Mouse (Mus musculus): ENCODE data around the gene Myo1b. TPM values are rescaled to one million over a fixed set of nuclear protein-coding genes. Genes with fewer than 3 reads are reported as not detected.

The Myo1b gene
- polyA plus RNA-seq, 1 experiment from 2014 or later: 117 TPM

- no peaks in the 10 kb centered on the region for H3K4me1 ChIP-seq (ENCODE audit: insufficient read depth)
- DNase-seq: peak; percentile 59
- H3K9me3 ChIP-seq (ENCODE audit: low read depth, low read length): no peaks in the 10 kb centered on the region
- H3K27me3 ChIP-seq (ENCODE audit: insufficient read depth, low read length): no peaks in the 10 kb centered on the region
- ATAC-seq (ENCODE audit: insufficient read depth): peak; percentile 35; the same call in 1 of the 2 replicates
- H3K4me3 ChIP-seq (ENCODE audit: low read depth, low read length): no peak overlapping the region
- H3K9ac ChIP-seq: no peak overlapping the region
- H3K36me3 ChIP-seq (ENCODE audit: insufficient read depth): peaks cover 47% of the 10 kb centered on the region
- WGBS: 16% methylated on average over 12 of the region's 12 CpGs
- no peak for TF ChIP-seq CTCF (IDR thresholded peaks at IDR 0.05; ENCODE audit: low read depth)
- H3K27ac ChIP-seq (ENCODE audit: low read depth): no peak overlapping the region
- no peak overlapping the region for H3K4me2 ChIP-seq
These were observed 168.4 kb downstream of the Myo1b start for GRCm38 (mm10) chr1:51747494-51747893.

- Histone ChIP-seq H3K9me3 (ENCODE audit: low read depth, low read length) (no peaks in the 10 kb centered on the region), H3K27me3 (ENCODE audit: insufficient read depth, low read length) (no peaks in the 10 kb centered on the region), H3K4me3 (ENCODE audit: low read depth, low read length) (no peak overlapping the region), H3K4me1 (ENCODE audit: insufficient read depth) (no peaks in the 10 kb centered on the region), H3K4me2 (no peak overlapping the region), H3K36me3 (ENCODE audit: insufficient read depth) (peaks cover 42% of the 10 kb centered on the region), H3K9ac (no peak overlapping the region), H3K27ac (ENCODE audit: low read depth) (no peak overlapping the region)
- ATAC-seq (ENCODE audit: insufficient read depth) (no peak), DNase-seq (no peak)
- 92% methylated on average over 15 of the region's 15 CpGs for WGBS
- TF ChIP-seq CTCF (IDR thresholded peaks at IDR 0.05; ENCODE audit: low read depth): no peak
These were observed 169.1 kb downstream of the Myo1b start for GRCm38 (mm10) chr1:51746711-51747240.

- no peaks in the 10 kb centered on the region for H3K4me1 ChIP-seq (ENCODE audit: insufficient read depth)
- WGBS: 95% methylated on average over 3 of the region's 3 CpGs
- TF ChIP-seq CTCF (IDR thresholded peaks at IDR 0.05; ENCODE audit: low read depth): no peak
- no peak overlapping the region for H3K9ac ChIP-seq
- ATAC-seq (ENCODE audit: insufficient read depth) (no peak), DNase-seq (no peak)
- H3K9me3 ChIP-seq (ENCODE audit: low read depth, low read length): no peaks in the 10 kb centered on the region
- peaks cover 25% of the 10 kb centered on the region for H3K36me3 ChIP-seq (ENCODE audit: insufficient read depth)
- no peak overlapping the region for H3K27ac ChIP-seq (ENCODE audit: low read depth)
- no peak overlapping the region for H3K4me3 ChIP-seq (ENCODE audit: low read depth, low read length)
- no peak overlapping the region for H3K4me2 ChIP-seq
- no peaks in the 10 kb centered on the region for H3K27me3 ChIP-seq (ENCODE audit: insufficient read depth, low read length)
These were observed 172.0 kb downstream of the Myo1b start for GRCm38 (mm10) chr1:51743756-51744425.

GRCm38 (mm10) chr1:51742586-51742985 is 173.3 kb downstream of the Myo1b start:
- no peak overlapping the region for H3K4me2 ChIP-seq
- H3K9ac ChIP-seq: no peak overlapping the region
- DNase-seq (no peak), ATAC-seq (ENCODE audit: insufficient read depth) (no peak)
- no peaks in the 10 kb centered on the region for H3K27me3 ChIP-seq (ENCODE audit: insufficient read depth, low read length)
- peaks cover 18% of the 10 kb centered on the region for H3K36me3 ChIP-seq (ENCODE audit: insufficient read depth)
- no peak overlapping the region for H3K4me3 ChIP-seq (ENCODE audit: low read depth, low read length)
- H3K4me1 ChIP-seq (ENCODE audit: insufficient read depth): no peaks in the 10 kb centered on the region
- no peak overlapping the region for H3K27ac ChIP-seq (ENCODE audit: low read depth)
- no peak for TF ChIP-seq CTCF (IDR thresholded peaks at IDR 0.05; ENCODE audit: low read depth)
- WGBS: 100% methylated on average over 1 of the region's 1 CpGs
- H3K9me3 ChIP-seq (ENCODE audit: low read depth, low read length): no peaks in the 10 kb centered on the region

- no peak overlapping the region for H3K4me3 ChIP-seq (ENCODE audit: low read depth, low read length)
- TF ChIP-seq CTCF (IDR thresholded peaks at IDR 0.05; ENCODE audit: low read depth): no peak
- 0 out of 2 replicates have a peak, but pooled peaks cover 8% of the 10 kb centered on the region for H3K36me3 ChIP-seq (ENCODE audit: insufficient read depth)
- H3K9me3 ChIP-seq (ENCODE audit: low read depth, low read length): no peaks in the 10 kb centered on the region
- no peaks in the 10 kb centered on the region for H3K4me1 ChIP-seq (ENCODE audit: insufficient read depth)
- 63% methylated on average over 10 of the region's 10 CpGs for WGBS
- H3K9ac ChIP-seq: no peak overlapping the region
- no peak overlapping the region for H3K27ac ChIP-seq (ENCODE audit: low read depth)
- ATAC-seq (ENCODE audit: insufficient read depth): no peak
- no peak overlapping the region for H3K4me2 ChIP-seq
- H3K27me3 ChIP-seq (ENCODE audit: insufficient read depth, low read length): no peaks in the 10 kb centered on the region
- no peak for DNase-seq
These were observed 175.1 kb downstream of the Myo1b start for GRCm38 (mm10) chr1:51740626-51741231.

GRCm38 (mm10) chr1:51739252-51739852 is 176.5 kb downstream of the Myo1b start:
- H3K27me3 ChIP-seq (ENCODE audit: insufficient read depth, low read length): no peaks in the 10 kb centered on the region
- H3K27ac ChIP-seq (ENCODE audit: low read depth): no peak overlapping the region
- H3K4me3 ChIP-seq (ENCODE audit: low read depth, low read length): no peak overlapping the region
- TF ChIP-seq CTCF (IDR thresholded peaks at IDR 0.05; ENCODE audit: low read depth): no peak
- H3K9ac ChIP-seq: no peak overlapping the region
- no peak overlapping the region for H3K4me2 ChIP-seq
- H3K36me3 ChIP-seq (ENCODE audit: insufficient read depth): 0 out of 2 replicates have a peak, but pooled peaks cover 1% of the 10 kb centered on the region
- ATAC-seq (ENCODE audit: insufficient read depth): no peak
- no peaks in the 10 kb centered on the region for H3K9me3 ChIP-seq (ENCODE audit: low read depth, low read length)
- no peaks in the 10 kb centered on the region for H3K4me1 ChIP-seq (ENCODE audit: insufficient read depth)
- WGBS: 32% methylated on average over 5 of the region's 5 CpGs
- DNase-seq: no peak

GRCm38 (mm10) chr1:51736822-51737221 is 179.0 kb downstream of the Myo1b start:
- no peak for TF ChIP-seq CTCF (IDR thresholded peaks at IDR 0.05; ENCODE audit: low read depth)
- no peak overlapping the region for H3K4me3 ChIP-seq (ENCODE audit: low read depth, low read length)
- no peak overlapping the region for H3K4me2 ChIP-seq
- no peaks in the 10 kb centered on the region for H3K36me3 ChIP-seq (ENCODE audit: insufficient read depth)
- WGBS: 39% methylated on average over 2 of the region's 2 CpGs
- DNase-seq (no peak), ATAC-seq (ENCODE audit: insufficient read depth) (0 out of 2 replicates have a peak, but pooled peaks have one; percentile 21)
- H3K9ac ChIP-seq: no peak overlapping the region
- no peak overlapping the region for H3K27ac ChIP-seq (ENCODE audit: low read depth)
- H3K4me1 ChIP-seq (ENCODE audit: insufficient read depth): no peaks in the 10 kb centered on the region
- H3K27me3 ChIP-seq (ENCODE audit: insufficient read depth, low read length): no peaks in the 10 kb centered on the region
- no peaks in the 10 kb centered on the region; the same call in 1 of the 2 replicates for H3K9me3 ChIP-seq (ENCODE audit: low read depth, low read length)
